Mouse (Mus musculus) olfactory bulb, adult 2 months (tissue): ENCODE results near the gene Akap13.

Source experiments
- CTCF ChIP-seq: fragments of 200-500 bp; IDR thresholded peaks from 2 replicates; pipeline ENCODE4 v1.5.1; 2012; ENCODE audit warnings: low read depth, mild to moderate bottlenecking, low read length, moderate library complexity; ENCODE audit not compliant: insufficient read depth
- POLR2A ChIP-seq: fragments of 200-500 bp; IDR thresholded peaks from 2 replicates; pipeline ENCODE4 v1.6.1; 2012; ENCODE audit warnings: mild to moderate bottlenecking, low read depth, low read length, moderate library complexity; ENCODE audit not compliant: insufficient read depth

DNA sequence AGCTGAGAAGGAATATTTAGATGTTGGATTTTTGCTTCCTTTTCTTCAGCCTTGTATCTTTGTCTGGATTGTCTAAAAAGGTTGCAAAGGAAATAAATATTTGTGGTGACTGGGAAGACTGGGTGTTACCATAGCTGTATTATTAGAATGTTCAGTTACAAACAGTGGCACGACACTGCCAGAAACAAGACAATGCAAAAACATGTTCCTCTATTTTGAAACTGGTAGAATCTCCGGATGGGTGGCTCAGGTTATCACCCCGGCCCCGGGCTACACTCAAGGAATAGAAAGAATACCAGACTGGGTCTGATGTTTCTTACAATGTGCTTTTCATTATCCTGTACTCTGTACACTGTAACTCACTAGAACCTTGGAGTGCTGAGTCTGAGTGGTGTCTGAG, 193.6 kb downstream of the Akap13 start:
- TF ChIP-seq CTCF (no peak), POLR2A (no peak)
